In the genomic region with DNA sequence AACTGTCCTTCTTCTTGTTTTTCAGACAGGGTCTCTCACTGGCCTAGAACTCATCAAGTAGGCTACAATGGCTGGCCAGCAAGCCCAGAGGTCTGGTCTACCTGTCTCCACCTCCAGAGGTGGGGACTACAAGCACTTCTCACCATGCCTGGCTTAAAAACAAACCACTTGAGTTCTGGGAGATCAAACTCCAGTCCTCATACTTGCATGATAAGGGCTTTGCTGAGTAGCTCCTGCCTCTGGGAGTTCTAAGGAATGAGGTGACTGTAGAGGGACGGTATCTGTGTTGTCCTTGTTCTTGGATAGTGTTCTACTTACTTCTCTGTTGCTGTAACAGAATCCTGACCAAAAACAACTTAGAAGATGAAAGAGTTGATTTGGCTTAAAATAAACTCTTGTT, we compare ENCODE assay signal across 21 mouse cellular contexts.
DNase-seq lines count a peak whose midpoint lies in the region; ATAC-seq and TF ChIP-seq lines count a peak whose summit lies in the region.
"Had no signal": no experiment of that assay in that cellular context is flagged by ENCODE, and none has a peak within 500 bp of the region (broad histone marks: within the 10 kb centered on the region; RNA-seq: fewer than 3 reads in every experiment).

No protein-coding gene starts in this region.

- no peak overlapping the region for H3K4me2 ChIP-seq in liver, postnatal 0 days (ENCODE audit: low read depth, low read length)
- no peak overlapping the region for H3K4me2 ChIP-seq in lung, postnatal 0 days (replicated peaks; ENCODE audit: low read depth, low read length)
- H3K4me2 ChIP-seq: embryonic facial prominence, embryonic 13.5 days; embryonic facial prominence, embryonic 15.5 days; forebrain, embryonic 12.5 days had no signal

- WGBS in liver, adult 2 months, result 63% methylated on average over 1 of the region's 1 CpGs
- WGBS in liver, postnatal 0 days (ENCODE audit: insufficient replicate concordance), result 78% methylated on average over 1 of the region's 1 CpGs
- WGBS in lung, postnatal 0 days, result 27% methylated on average over 1 of the region's 1 CpGs

- no peaks in the 10 kb centered on the region; the same call in 1 of the 2 replicates for H3K4me1 ChIP-seq in liver, adult 2 months (ENCODE audit: control insufficient read depth, insufficient read depth, low read length)
- no peaks in the 10 kb centered on the region for H3K4me1 ChIP-seq in liver, postnatal 0 days (ENCODE audit: insufficient read depth)
- no peaks in the 10 kb centered on the region for H3K4me1 ChIP-seq in lung, postnatal 0 days (ENCODE audit: insufficient read depth, low read depth, low read length)

- no peaks in the 10 kb centered on the region for H3K9me3 ChIP-seq in liver, postnatal 0 days (ENCODE audit: low read length)
- H3K9me3 ChIP-seq in lung, postnatal 0 days (ENCODE audit: low read length), result no peaks in the 10 kb centered on the region
- H3K9me3 ChIP-seq: embryonic facial prominence, embryonic 13.5 days; embryonic facial prominence, embryonic 15.5 days; forebrain, embryonic 10.5 days; forebrain, embryonic 12.5 days had no signal

- no peak overlapping the region for H3K4me3 ChIP-seq in liver, adult 2 months (ENCODE audit: insufficient read depth, low read depth, low read length)
- H3K4me3 ChIP-seq in liver, postnatal 0 days (ENCODE audit: low read depth, low read length), result no peak overlapping the region
- H3K4me3 ChIP-seq in lung, postnatal 0 days (ENCODE audit: low read depth, low read length), result no peak overlapping the region
- H3K4me3 ChIP-seq: embryonic facial prominence, embryonic 13.5 days; embryonic facial prominence, embryonic 15.5 days; erythroblast, embryonic 14.5 days; forebrain, embryonic 10.5 days; forebrain, embryonic 12.5 days had no signal

- H3K27ac ChIP-seq in liver, adult 2 months (replicated peaks; ENCODE audit: insufficient read depth, low read depth, low read length), result peak overlapping the region; percentile 34
- no peak overlapping the region for H3K27ac ChIP-seq in liver, postnatal 0 days (ENCODE audit: low read depth)
- H3K27ac ChIP-seq in lung, postnatal 0 days (ENCODE audit: low read length), result no peak overlapping the region
- H3K27ac ChIP-seq: embryonic facial prominence, embryonic 13.5 days; embryonic facial prominence, embryonic 15.5 days; forebrain, embryonic 10.5 days; forebrain, embryonic 12.5 days had no signal

- peak; percentile 44 for DNase-seq in liver, adult 2 months (ENCODE audit: extremely low read depth, low read depth, low spot score)
- no peak for DNase-seq in liver, postnatal 0 days
- peak; percentile 27 for DNase-seq in lung, postnatal 0 days (ENCODE audit: low spot score)
- DNase-seq in lung, postnatal 36 days, result no peak
- DNase-seq: adrenal gland, adult 2 months; adrenal gland, postnatal 10 days; adrenal gland, postnatal 25 days; cerebellum, adult 11 months; cerebellum, adult 18-20 months; cerebellum, adult 8-10 months; cerebellum, adult 9-11 months; cerebellum, postnatal 14 days; cerebellum, postnatal 36 days; embryo, embryonic 11 days had no signal

- no peak for TF ChIP-seq POLR2A in liver, adult 2 months (IDR thresholded peaks at IDR 0.05; ENCODE audit: extremely low read depth, insufficient read depth, low read length)

- no peak overlapping the region for H3K9ac ChIP-seq in liver, adult 2 months (ENCODE audit: low read depth, low read length)
- H3K9ac ChIP-seq in liver, postnatal 0 days (replicated peaks), result no peak overlapping the region
- H3K9ac ChIP-seq in lung, postnatal 0 days (replicated peaks; ENCODE audit: low read depth), result no peak overlapping the region
- H3K9ac ChIP-seq: embryonic facial prominence, embryonic 13.5 days; embryonic facial prominence, embryonic 15.5 days; forebrain, embryonic 12.5 days had no signal

- no peaks in the 10 kb centered on the region for H3K27me3 ChIP-seq in liver, adult 2 months (ENCODE audit: control insufficient read depth, insufficient read depth, low read length)
- H3K27me3 ChIP-seq in liver, postnatal 0 days (ENCODE audit: insufficient read depth, low read length), result no peaks in the 10 kb centered on the region
- no peaks in the 10 kb centered on the region for H3K27me3 ChIP-seq in lung, postnatal 0 days (replicated peaks; ENCODE audit: insufficient read depth, low read length)
- H3K27me3 ChIP-seq: embryonic facial prominence, embryonic 13.5 days; embryonic facial prominence, embryonic 15.5 days had no signal

- H3K79me2 ChIP-seq in liver, adult 2 months (ENCODE audit: control insufficient read depth, insufficient read depth, low read length), result no peaks in the 10 kb centered on the region

- ATAC-seq in liver, postnatal 0 days, result no peak
- ATAC-seq in lung, postnatal 0 days, result peak; percentile 59
- ATAC-seq: forebrain, embryonic 14.5 days; forebrain, embryonic 16.5 days had no signal

- H3K36me3 ChIP-seq in liver, adult 2 months (ENCODE audit: control insufficient read depth, insufficient read depth, low read length), result no peaks in the 10 kb centered on the region
- no peaks in the 10 kb centered on the region for H3K36me3 ChIP-seq in liver, postnatal 0 days (replicated peaks; ENCODE audit: insufficient read depth, low read length)
- H3K36me3 ChIP-seq in lung, postnatal 0 days (ENCODE audit: insufficient read depth, low read length), result no peaks in the 10 kb centered on the region
- H3K36me3 ChIP-seq: embryonic facial prominence, embryonic 13.5 days; embryonic facial prominence, embryonic 15.5 days; forebrain, embryonic 10.5 days; forebrain, embryonic 12.5 days had no signal

- TF ChIP-seq EP300 in liver, postnatal 0 days (IDR thresholded peaks at IDR 0.05; ENCODE audit: low read depth), result no peak
- no peak for TF ChIP-seq EP300 in lung, postnatal 0 days (IDR thresholded peaks at IDR 0.05)

- TF ChIP-seq CTCF in liver, adult 2 months (IDR thresholded peaks at IDR 0.05; ENCODE audit: low read depth, low read length), result no peak
- TF ChIP-seq CTCF in liver, postnatal 0 days (IDR thresholded peaks at IDR 0.05; ENCODE audit: low read depth), result no peak
- no peak for TF ChIP-seq CTCF in lung, postnatal 0 days (IDR thresholded peaks at IDR 0.05)

Comparison
In these comparisons a context has a peak if more than half of its experiments do, and no peak if none do; other contexts are left out.
1. DNase-seq: peak in liver, adult 2 months (single experiment) and lung, postnatal 0 days (single experiment); none in liver, postnatal 0 days (single experiment) and lung, postnatal 36 days (single experiment).